Mouse (Mus musculus): ENCODE data around the gene Hif1an. TPM values are rescaled to one million over a fixed set of nuclear protein-coding genes. Genes with fewer than 3 reads are reported as not detected.

The Hif1an gene
- polyA plus RNA-seq, 1 experiment from 2014 or later: 25.5 TPM

DNA sequence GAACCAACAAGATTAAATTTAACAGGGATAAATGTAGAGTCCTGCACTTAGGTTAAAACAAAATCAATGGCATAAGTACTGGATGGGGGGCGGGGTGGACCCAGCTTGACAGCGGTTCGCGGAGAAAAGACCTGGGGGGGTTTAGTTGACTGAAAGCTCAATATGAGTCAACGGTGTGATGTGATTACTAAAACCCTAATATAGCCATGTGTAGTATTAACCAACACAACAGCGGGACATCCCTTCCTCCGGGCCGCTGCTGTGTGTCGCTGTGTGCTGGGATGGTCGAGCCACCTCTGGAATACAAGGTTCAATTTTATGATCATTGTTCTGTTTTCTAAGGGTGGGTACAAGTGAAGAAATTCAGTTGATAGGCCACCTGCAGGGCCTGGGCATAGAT lies 19.5 kb downstream of the Hif1an start:
- H3K9ac ChIP-seq (ENCODE audit: low read depth, low read length): no peak overlapping the region
- no peak overlapping the region for H3K27ac ChIP-seq (ENCODE audit: low read depth, low read length)
- H3K4me3 ChIP-seq (ENCODE audit: low read depth, low read length): no peak overlapping the region
- H3K27me3 ChIP-seq (ENCODE audit: control insufficient read depth, insufficient read depth, low read length): peaks cover 35% of the 10 kb centered on the region
- WGBS (ENCODE audit: insufficient replicate concordance): 84% methylated on average over 10 of the region's 10 CpGs
- H3K36me3 ChIP-seq (ENCODE audit: control insufficient read depth, insufficient read depth, low read length): no peaks in the 10 kb centered on the region
- H3K4me2 ChIP-seq: no peak overlapping the region
- no peak for ATAC-seq (replicated peaks; ENCODE audit: insufficient number of reproducible peaks, low FRiP score, low TSS enrichment)
- no peaks in the 10 kb centered on the region for H3K9me3 ChIP-seq (replicated peaks; ENCODE audit: control insufficient read depth, low read length)
- no peaks in the 10 kb centered on the region for H3K4me1 ChIP-seq (ENCODE audit: control insufficient read depth, insufficient read depth, low read length)

DNA sequence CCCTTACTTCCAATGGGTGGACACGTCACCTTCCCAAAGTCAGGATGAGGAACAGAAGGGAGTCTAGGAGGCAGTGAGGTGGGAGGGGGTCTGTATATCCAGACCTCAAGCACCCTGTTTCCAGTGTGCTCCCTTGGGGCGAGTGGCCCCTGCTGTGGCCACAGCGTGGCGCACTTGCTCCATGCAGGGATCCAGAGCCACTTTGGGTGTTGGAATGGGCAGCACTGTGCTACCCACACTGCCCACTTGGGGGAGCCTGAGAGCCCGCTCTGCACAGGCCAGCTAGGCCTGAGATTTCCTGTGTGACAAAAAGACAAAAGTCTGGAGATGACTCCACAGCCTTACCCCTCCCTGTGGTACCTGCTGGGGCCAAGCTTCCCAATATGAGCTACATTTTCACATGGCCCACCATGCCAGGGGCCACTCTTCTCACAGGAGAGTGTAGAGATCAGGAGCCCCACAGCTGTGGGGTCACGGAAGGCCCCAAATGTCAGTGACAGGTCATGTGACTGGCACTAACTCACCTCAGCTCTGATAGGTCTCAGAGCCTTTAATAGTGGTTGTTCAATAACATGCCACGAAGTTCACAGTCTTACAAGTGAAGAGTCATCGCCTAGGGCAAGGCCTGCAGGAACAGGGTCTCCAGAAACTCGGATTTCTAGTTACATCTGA lies 20.1 kb downstream of the Hif1an start:
- no peak overlapping the region for H3K4me2 ChIP-seq

GRCm38 (mm10) chr19:44588036-44588435 lies 25.4 kb downstream of the Hif1an start:
- no peak for ATAC-seq (replicated peaks; ENCODE audit: insufficient number of reproducible peaks, low FRiP score, low TSS enrichment)
- H3K9ac ChIP-seq (ENCODE audit: low read depth, low read length): no peak overlapping the region
- no peak overlapping the region for H3K4me3 ChIP-seq (ENCODE audit: low read depth, low read length)
- no peaks in the 10 kb centered on the region for H3K36me3 ChIP-seq (ENCODE audit: control insufficient read depth, insufficient read depth, low read length)
- WGBS (ENCODE audit: insufficient replicate concordance): 36% methylated on average over 4 of the region's 4 CpGs
- peaks cover 55% of the 10 kb centered on the region for H3K27me3 ChIP-seq (ENCODE audit: control insufficient read depth, insufficient read depth, low read length)
- H3K27ac ChIP-seq (ENCODE audit: low read depth, low read length): no peak overlapping the region
- no peaks in the 10 kb centered on the region for H3K4me1 ChIP-seq (ENCODE audit: control insufficient read depth, insufficient read depth, low read length)
- H3K9me3 ChIP-seq (replicated peaks; ENCODE audit: control insufficient read depth, low read length): no peaks in the 10 kb centered on the region
- H3K4me2 ChIP-seq: no peak overlapping the region

More for the DNA sequence above, 20.1 kb downstream of the Hif1an start:
- Histone ChIP-seq H3K9me3 (replicated peaks; ENCODE audit: control insufficient read depth, low read length) (no peaks in the 10 kb centered on the region), H3K36me3 (ENCODE audit: control insufficient read depth, insufficient read depth, low read length) (no peaks in the 10 kb centered on the region), H3K27ac (ENCODE audit: low read depth, low read length) (no peak overlapping the region), H3K27me3 (ENCODE audit: control insufficient read depth, insufficient read depth, low read length) (peaks cover 40% of the 10 kb centered on the region), H3K4me1 (ENCODE audit: control insufficient read depth, insufficient read depth, low read length) (no peaks in the 10 kb centered on the region), H3K4me3 (ENCODE audit: low read depth, low read length) (no peak overlapping the region), H3K9ac (ENCODE audit: low read depth, low read length) (no peak overlapping the region)
- WGBS (ENCODE audit: insufficient replicate concordance): 35% methylated on average over 9 of the region's 9 CpGs
- peak; percentile 47 for ATAC-seq (replicated peaks; ENCODE audit: insufficient number of reproducible peaks, low FRiP score, low TSS enrichment)

GRCm38 (mm10) chr19:44589591-44590223 lies 27.1 kb downstream of the Hif1an start:
- Histone ChIP-seq H3K4me3 (ENCODE audit: low read depth, low read length) (no peak overlapping the region), H3K36me3 (ENCODE audit: control insufficient read depth, insufficient read depth, low read length) (no peaks in the 10 kb centered on the region), H3K4me1 (ENCODE audit: control insufficient read depth, insufficient read depth, low read length) (no peaks in the 10 kb centered on the region), H3K27me3 (ENCODE audit: control insufficient read depth, insufficient read depth, low read length) (peaks cover 42% of the 10 kb centered on the region), H3K9ac (ENCODE audit: low read depth, low read length) (no peak overlapping the region), H3K4me2 (no peak overlapping the region), H3K9me3 (replicated peaks; ENCODE audit: control insufficient read depth, low read length) (no peaks in the 10 kb centered on the region), H3K27ac (ENCODE audit: low read depth, low read length) (no peak overlapping the region)
- 33% methylated on average over 7 of the region's 7 CpGs for WGBS (ENCODE audit: insufficient replicate concordance)
- ATAC-seq (replicated peaks; ENCODE audit: insufficient number of reproducible peaks, low FRiP score, low TSS enrichment): no peak

DNA sequence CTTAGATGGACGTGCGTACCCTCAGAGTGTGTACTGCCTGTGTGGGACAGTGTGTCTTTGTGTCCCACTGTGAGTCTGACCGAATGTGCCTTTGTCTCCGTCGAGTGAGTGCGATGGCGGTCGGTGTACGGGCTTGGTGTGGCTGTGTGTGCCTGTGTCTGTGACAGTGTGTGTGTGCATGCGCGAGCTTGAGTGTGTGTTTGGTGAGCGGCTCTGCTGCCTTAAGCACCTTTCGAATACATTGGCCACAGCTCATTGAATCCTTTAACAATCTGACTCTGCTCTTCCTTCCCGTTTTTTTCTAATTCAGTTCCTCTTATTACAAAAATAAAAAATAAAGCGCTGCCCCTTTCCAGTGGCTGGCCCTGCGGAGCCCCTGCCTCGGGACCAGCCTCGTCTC lies 28.3 kb downstream of the Hif1an start:
- Histone ChIP-seq H3K27ac (ENCODE audit: low read depth, low read length) (no peak overlapping the region), H3K36me3 (ENCODE audit: control insufficient read depth, insufficient read depth, low read length) (no peaks in the 10 kb centered on the region), H3K4me3 (ENCODE audit: low read depth, low read length) (no peak overlapping the region), H3K4me1 (ENCODE audit: control insufficient read depth, insufficient read depth, low read length) (no peaks in the 10 kb centered on the region), H3K9me3 (replicated peaks; ENCODE audit: control insufficient read depth, low read length) (no peaks in the 10 kb centered on the region), H3K4me2 (no peak overlapping the region), H3K9ac (ENCODE audit: low read depth, low read length) (no peak overlapping the region), H3K27me3 (ENCODE audit: control insufficient read depth, insufficient read depth, low read length) (peaks cover 30% of the 10 kb centered on the region)
- 82% methylated on average over 18 of the region's 18 CpGs for WGBS (ENCODE audit: insufficient replicate concordance)
- no peak for ATAC-seq (replicated peaks; ENCODE audit: insufficient number of reproducible peaks, low FRiP score, low TSS enrichment)

DNA sequence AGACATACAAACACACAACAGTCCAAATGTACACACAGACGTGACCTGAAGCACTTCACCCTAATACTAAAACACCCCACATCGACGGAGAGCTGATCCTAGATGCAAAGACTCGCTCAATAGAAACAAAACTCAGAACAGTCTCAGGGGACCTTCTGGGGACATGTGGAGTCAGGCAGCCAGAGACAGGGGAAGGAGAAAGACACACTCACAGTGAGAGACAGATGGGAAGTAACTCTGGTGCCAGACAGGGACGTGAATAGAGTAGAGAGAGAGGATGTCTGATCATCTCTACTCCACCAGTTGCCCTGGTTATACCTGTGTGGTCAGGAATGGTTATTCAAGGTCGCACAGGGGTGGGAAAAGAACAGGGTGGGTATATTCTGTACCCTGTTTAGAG lies 29.0 kb downstream of the Hif1an start:
- Histone ChIP-seq H3K27me3 (ENCODE audit: control insufficient read depth, insufficient read depth, low read length) (peaks cover 25% of the 10 kb centered on the region), H3K4me3 (ENCODE audit: low read depth, low read length) (no peak overlapping the region), H3K9me3 (replicated peaks; ENCODE audit: control insufficient read depth, low read length) (no peaks in the 10 kb centered on the region), H3K4me1 (ENCODE audit: control insufficient read depth, insufficient read depth, low read length) (no peaks in the 10 kb centered on the region), H3K4me2 (no peak overlapping the region), H3K36me3 (ENCODE audit: control insufficient read depth, insufficient read depth, low read length) (no peaks in the 10 kb centered on the region), H3K27ac (ENCODE audit: low read depth, low read length) (no peak overlapping the region), H3K9ac (ENCODE audit: low read depth, low read length) (no peak overlapping the region)
- no peak for ATAC-seq (replicated peaks; ENCODE audit: insufficient number of reproducible peaks, low FRiP score, low TSS enrichment)
- WGBS (ENCODE audit: insufficient replicate concordance): 76% methylated on average over 6 of the region's 6 CpGs

- Histone ChIP-seq H3K9ac (ENCODE audit: low read depth, low read length) (no peak overlapping the region), H3K27ac (ENCODE audit: low read depth, low read length) (no peak overlapping the region), H3K4me1 (ENCODE audit: control insufficient read depth, insufficient read depth, low read length) (no peaks in the 10 kb centered on the region), H3K4me3 (ENCODE audit: low read depth, low read length) (no peak overlapping the region), H3K4me2 (no peak overlapping the region), H3K9me3 (replicated peaks; ENCODE audit: control insufficient read depth, low read length) (no peaks in the 10 kb centered on the region), H3K36me3 (ENCODE audit: control insufficient read depth, insufficient read depth, low read length) (no peaks in the 10 kb centered on the region), H3K27me3 (ENCODE audit: control insufficient read depth, insufficient read depth, low read length) (peaks cover 14% of the 10 kb centered on the region)
- ATAC-seq (replicated peaks; ENCODE audit: insufficient number of reproducible peaks, low FRiP score, low TSS enrichment): no peak
- whole genome bisulfite sequencing (ENCODE audit: insufficient replicate concordance): 95% methylated on average over 14 of the region's 14 CpGs
Measured at GRCm38 (mm10) chr19:44594180-44594579, 31.5 kb downstream of the Hif1an start.

- Histone ChIP-seq H3K4me2 (no peak overlapping the region), H3K27me3 (ENCODE audit: control insufficient read depth, insufficient read depth, low read length) (no peaks in the 10 kb centered on the region), H3K9me3 (replicated peaks; ENCODE audit: control insufficient read depth, low read length) (no peaks in the 10 kb centered on the region), H3K4me3 (ENCODE audit: low read depth, low read length) (no peak overlapping the region), H3K27ac (ENCODE audit: low read depth, low read length) (no peak overlapping the region), H3K4me1 (ENCODE audit: control insufficient read depth, insufficient read depth, low read length) (no peaks in the 10 kb centered on the region), H3K36me3 (ENCODE audit: control insufficient read depth, insufficient read depth, low read length) (no peaks in the 10 kb centered on the region), H3K9ac (ENCODE audit: low read depth, low read length) (no peak overlapping the region)
- no peak for ATAC-seq (replicated peaks; ENCODE audit: insufficient number of reproducible peaks, low FRiP score, low TSS enrichment)
- WGBS (ENCODE audit: insufficient replicate concordance): 57% methylated on average over 7 of the region's 7 CpGs
Measured at GRCm38 (mm10) chr19:44618166-44618565, 55.5 kb downstream of the Hif1an start.
